Mouse (Mus musculus): ENCODE measurements around the gene Cotl1. TPM values are rescaled to one million over a fixed set of nuclear protein-coding genes. Genes with fewer than 3 reads are reported as not detected.

Cotl1 gene
- polyA plus RNA-seq, 1 experiment from 2014 or later, result 407 TPM

DNA sequence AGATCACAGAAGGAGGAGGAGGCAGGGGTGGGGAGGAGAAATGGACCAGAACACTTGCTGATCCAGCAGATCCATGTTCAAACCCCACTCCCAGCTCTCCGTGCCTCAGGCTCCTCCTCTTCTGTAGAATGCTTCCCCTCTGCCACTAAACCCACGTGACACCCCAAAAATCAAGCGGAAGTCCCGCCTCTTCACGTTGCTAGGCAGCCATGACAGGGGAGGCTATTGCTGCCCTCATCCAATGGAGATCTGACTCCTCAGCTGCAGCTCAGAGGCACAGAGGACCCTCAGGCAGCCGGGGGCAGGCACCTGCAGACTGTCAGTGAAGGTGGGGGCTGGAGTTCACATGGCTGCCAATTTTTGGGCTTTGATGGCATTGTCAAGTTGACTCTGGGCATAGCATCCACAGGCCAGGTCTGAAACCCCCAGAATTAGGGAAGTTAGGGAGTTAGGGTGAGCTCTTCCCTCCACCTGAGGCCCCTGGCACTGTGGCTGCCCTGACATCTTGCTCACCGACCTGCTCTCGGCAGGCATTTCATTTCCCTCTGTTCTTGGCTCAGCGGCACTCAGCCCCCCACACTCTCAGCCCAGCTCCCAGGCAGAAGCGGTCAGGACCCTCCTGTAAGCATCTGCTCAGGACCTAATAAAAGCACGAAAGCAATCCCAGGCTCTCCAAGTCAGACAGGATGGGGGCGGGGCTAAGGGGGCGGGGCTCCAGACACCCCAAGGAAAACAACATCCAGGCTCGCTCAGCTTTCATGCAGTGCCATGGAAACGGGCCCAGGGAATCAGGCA, 42.0 kb downstream of the Cotl1 start:
- no peaks in the 10 kb centered on the region for H3K36me3 ChIP-seq (ENCODE audit: inconsistent target)
- H3K79me2 ChIP-seq (ENCODE audit: inconsistent target), result no peaks in the 10 kb centered on the region
- H3K4me3 ChIP-seq (ENCODE audit: inconsistent target), result no peak overlapping the region
- 4% methylated on average over 15 of the region's 15 CpGs for WGBS (ENCODE audit: missing documents)
- H3K27ac ChIP-seq, result no peak overlapping the region

DNA sequence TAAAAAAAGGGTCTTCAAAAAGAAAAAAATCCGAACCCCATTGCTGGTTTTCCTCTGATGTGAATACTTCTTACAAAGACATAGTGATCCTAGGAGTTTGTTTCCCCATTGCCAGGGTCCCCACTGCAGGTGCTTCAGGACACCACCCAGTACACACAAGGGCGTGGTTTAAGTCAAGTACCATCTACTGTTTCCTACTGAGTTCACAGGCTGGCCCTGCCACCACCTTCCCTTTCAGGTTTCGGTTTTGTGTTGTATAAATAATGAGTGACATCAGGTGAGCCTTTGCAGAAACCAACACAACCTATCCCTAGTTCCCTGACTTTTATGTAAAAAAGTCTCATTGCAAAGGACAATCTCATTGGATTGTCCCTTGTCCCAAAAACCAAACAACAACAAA, 44.7 kb downstream of the Cotl1 start:
- H3K4me3 ChIP-seq (ENCODE audit: inconsistent target), result no peak overlapping the region
- H3K27ac ChIP-seq, result no peak overlapping the region
- WGBS (ENCODE audit: missing documents), result 77% methylated on average over 3 of the region's 3 CpGs
- H3K36me3 ChIP-seq (ENCODE audit: inconsistent target), result no peaks in the 10 kb centered on the region
- no peaks in the 10 kb centered on the region for H3K79me2 ChIP-seq (ENCODE audit: inconsistent target)

DNA sequence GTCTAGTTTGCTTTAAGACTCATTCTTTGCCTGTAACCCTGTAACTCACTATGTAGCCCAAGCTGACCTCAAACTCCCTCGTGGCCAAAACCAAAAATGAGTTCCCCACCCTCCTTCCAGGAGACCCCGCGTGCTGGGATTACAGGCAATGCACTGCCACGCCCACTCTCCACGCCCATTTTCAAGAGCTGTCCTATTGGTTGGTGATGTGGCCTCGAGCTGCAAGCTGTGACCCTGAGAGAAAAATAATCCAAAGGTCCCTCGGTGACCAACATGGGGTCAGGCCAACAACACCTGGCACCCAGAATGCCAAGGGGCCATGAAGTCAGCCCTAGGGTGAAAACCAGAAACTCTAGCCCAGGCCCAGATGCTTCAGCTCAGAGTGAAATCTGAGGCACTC, 45.7 kb downstream of the Cotl1 start:
- Histone ChIP-seq H3K4me3 (ENCODE audit: inconsistent target) (no peak overlapping the region), H3K79me2 (ENCODE audit: inconsistent target) (no peaks in the 10 kb centered on the region), H3K27ac (no peak overlapping the region), H3K36me3 (ENCODE audit: inconsistent target) (no peaks in the 10 kb centered on the region)
- 85% methylated on average over 7 of the region's 7 CpGs for WGBS (ENCODE audit: missing documents)

DNA sequence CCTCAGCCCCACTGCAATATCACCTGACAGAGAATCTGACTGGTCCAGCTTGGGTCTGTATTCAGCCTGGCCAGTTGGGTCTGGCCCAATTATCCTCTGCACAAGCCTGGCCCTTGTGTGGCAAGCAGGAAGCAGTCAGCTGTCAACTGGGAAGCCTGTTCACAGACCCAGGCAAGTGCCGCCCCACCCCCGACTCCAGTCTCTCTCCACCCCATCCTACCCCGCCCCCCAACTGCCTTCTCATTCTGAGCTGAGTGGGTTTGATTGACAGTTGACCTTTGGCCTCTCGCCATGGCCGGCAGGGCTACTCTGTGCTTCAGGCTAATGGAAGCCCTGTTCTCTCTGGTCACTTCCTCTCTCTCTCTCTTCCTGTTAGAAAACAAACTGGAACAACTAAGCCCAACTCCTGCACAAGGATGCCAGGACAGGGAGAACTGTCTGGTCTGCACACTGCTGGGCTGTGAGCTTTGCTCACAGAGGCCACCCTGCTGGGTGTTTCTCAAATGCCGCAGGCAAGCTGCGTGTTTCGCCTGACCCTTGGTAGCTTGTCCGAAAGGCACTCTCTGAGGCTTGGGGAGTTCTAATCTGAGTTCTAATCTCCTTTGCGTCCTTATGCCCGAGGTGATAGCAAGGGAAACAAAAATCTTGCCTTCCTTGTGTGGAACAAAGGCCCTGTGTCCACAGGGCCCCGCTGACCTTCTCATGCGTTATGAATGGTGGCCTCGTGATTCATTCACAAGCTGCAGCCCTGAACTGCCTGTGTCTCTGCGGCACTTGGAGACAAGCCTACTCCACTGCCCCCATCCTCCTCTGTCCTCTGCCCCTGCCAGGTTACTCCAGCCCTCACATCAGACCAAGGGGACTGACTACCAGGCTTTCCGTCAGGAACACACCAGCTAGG, 48.3 kb downstream of the Cotl1 start:
- Histone ChIP-seq H3K27ac (0 out of 2 replicates have a peak overlapping the region, but pooled peaks have one; percentile 12), H3K36me3 (ENCODE audit: inconsistent target) (no peaks in the 10 kb centered on the region), H3K79me2 (ENCODE audit: inconsistent target) (no peaks in the 10 kb centered on the region), H3K4me3 (ENCODE audit: inconsistent target) (no peak overlapping the region)
- 73% methylated on average over 16 of the region's 16 CpGs for WGBS (ENCODE audit: missing documents)

DNA sequence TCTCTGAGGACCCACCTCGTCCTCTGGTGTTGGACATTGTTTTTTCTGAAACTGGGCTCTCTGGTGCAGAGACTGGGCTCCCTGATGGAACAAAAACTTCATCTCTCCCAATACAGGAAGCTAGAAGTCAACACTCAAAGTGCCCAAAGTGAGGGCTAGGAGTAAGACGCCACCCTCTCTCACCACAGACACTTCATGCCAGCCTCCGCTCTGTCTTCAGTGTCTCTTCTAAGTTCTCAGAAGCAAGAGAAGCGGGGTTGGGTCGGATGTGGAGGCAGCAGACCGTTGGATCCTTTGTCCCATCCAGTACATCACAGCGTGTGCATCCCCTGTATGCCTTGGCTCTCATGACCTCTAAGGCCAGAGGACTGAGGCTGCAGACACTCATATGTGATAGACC, 50.8 kb downstream of the Cotl1 start:
- Histone ChIP-seq H3K79me2 (ENCODE audit: inconsistent target) (no peaks in the 10 kb centered on the region), H3K27ac (no peak overlapping the region), H3K4me3 (ENCODE audit: inconsistent target) (no peak overlapping the region), H3K36me3 (ENCODE audit: inconsistent target) (no peaks in the 10 kb centered on the region)
- 91% methylated on average over 7 of the region's 7 CpGs for WGBS (ENCODE audit: missing documents)

DNA sequence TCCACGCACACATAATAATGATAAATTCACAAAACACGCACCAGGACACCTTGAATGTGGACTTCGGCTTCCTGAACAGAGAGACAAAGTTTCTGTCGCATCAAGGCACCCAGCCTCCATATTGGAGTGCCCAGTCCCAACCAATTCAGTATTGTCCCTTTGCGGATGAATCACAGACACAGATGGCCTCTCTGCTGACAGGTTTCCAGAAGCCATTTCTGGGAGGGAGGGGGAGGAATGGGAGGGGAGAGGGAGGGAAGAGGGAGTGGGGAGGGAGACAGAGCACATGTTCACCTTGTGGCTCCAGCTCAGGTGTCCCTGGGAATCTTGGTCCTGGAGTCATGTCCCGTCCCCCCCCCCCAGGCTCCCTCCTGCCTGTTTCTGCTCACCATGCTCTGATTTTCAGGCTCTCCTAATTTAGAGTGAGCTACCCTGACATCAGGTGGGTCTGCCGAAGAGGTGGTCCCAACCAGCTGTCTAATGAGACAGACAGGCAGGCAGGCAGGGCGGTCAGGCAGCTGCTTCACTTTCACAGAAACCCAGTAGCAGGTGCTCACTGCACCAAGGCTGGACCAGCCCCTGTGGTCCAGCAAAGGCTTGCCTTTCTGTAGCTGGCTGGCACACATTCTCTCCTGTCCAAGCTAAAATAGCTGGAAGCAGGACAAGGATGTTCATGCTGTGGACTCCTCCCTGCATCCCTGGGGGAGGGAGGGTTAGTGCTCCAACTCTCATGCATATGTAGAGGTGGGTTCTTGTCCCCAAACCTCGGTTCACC, 51.5 kb downstream of the Cotl1 start:
- no peaks in the 10 kb centered on the region for H3K79me2 ChIP-seq (ENCODE audit: inconsistent target)
- no peak overlapping the region for H3K4me3 ChIP-seq (ENCODE audit: inconsistent target)
- no peak overlapping the region for H3K27ac ChIP-seq
- no peaks in the 10 kb centered on the region for H3K36me3 ChIP-seq (ENCODE audit: inconsistent target)
- WGBS (ENCODE audit: missing documents), result 90% methylated on average over 8 of the region's 9 CpGs

DNA sequence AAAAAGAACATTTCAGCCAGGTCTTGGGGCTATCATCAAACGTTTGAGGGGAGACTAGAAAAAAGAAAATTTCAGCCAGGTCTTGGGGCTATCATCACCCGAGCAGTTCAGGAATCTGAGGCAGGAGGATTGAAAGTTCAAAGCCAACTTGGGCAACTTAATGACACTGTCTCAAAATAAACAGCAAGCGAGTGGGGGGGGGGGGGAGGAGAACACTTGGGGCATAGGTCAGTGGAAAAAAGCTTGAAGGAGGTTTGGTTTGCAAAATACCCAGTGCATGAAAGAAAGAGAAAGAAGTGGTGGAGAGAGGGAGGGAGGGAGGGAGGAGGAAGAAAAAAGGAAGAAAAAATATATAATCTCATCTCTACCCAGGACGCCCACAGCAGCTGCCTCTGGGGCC, 53.0 kb downstream of the Cotl1 start:
- Histone ChIP-seq H3K27ac (no peak overlapping the region), H3K4me3 (ENCODE audit: inconsistent target) (no peak overlapping the region), H3K36me3 (ENCODE audit: inconsistent target) (no peaks in the 10 kb centered on the region), H3K79me2 (ENCODE audit: inconsistent target) (no peaks in the 10 kb centered on the region)
- 67% methylated on average over 4 of the region's 4 CpGs for WGBS (ENCODE audit: missing documents)

DNA sequence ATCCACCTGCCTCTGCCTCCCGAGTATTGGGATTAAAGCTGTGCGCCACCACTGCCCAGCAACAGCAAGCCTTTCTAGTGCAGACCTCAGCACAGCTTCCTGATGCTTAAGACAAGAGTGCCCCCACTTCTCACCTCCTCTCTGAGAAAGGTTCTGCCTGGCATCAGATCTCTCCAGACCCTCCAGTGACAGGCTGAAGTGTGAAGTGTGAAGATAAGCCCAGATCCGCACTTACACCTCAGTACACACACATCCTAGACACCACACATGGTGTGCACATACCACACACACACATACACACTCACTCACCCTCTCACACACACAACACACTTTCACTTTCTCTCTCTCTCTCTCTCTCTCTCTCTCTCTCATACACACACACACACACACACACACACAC, 53.5 kb downstream of the Cotl1 start:
- Histone ChIP-seq H3K4me3 (ENCODE audit: inconsistent target) (no peak overlapping the region), H3K79me2 (ENCODE audit: inconsistent target) (no peaks in the 10 kb centered on the region), H3K36me3 (ENCODE audit: inconsistent target) (no peaks in the 10 kb centered on the region), H3K27ac (no peak overlapping the region)
- WGBS (ENCODE audit: missing documents), result 95% methylated on average over 3 of the region's 3 CpGs

DNA sequence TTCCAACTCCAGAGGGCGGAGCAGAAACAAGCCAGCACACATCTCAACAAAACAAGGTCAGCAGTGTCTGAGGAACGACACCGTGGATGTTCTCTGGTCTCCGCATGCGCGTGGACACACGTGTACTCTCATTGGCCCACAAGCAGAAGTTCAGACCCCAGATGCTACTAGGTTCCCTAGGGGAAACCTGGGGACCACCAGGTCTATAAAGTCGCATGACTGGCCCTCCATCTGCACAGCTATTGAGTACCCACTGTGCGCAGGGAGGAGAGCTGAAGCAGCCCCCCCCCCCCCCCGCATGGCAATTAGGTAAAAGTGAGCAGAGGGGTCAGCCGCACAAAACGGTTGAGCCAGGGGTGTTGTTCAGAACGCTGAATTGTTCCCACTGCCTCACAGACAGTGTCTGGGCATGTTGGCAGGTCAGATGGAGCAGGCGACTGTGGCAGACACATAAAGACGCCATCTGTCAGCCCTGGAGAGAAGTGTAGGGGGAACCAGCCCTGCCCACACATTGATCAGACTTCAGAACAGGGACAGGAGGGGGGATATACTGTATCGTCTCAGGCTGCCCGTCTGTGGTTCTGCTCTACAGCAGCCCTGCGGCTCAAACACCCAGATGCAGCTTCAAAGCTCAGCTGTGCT, 54.5 kb downstream of the Cotl1 start:
- no peaks in the 10 kb centered on the region for H3K79me2 ChIP-seq (ENCODE audit: inconsistent target)
- no peaks in the 10 kb centered on the region for H3K36me3 ChIP-seq (ENCODE audit: inconsistent target)
- no peak overlapping the region for H3K27ac ChIP-seq
- 84% methylated on average over 17 of the region's 18 CpGs for WGBS (ENCODE audit: missing documents)
- no peak overlapping the region for H3K4me3 ChIP-seq (ENCODE audit: inconsistent target)

DNA sequence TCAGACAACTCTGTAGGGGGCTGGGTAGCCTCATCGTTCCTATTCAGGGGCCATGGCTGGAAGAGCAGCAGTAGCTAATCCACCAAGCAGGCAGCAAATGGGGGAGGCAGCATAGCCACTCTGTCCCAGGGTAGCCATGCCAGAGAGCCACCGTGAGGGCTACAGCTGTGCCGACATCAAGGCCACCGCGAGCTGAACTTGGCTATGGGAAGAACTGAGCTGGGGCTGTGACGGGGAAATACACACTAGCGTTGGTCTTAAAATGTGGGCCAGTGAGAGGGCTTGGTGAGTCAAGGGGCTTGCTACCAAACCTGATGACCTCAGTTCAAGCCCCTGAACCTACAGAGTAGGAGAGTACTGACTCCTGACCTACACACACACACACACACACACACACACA, 55.7 kb downstream of the Cotl1 start:
- no peak overlapping the region for H3K27ac ChIP-seq
- no peaks in the 10 kb centered on the region for H3K79me2 ChIP-seq (ENCODE audit: inconsistent target)
- H3K4me3 ChIP-seq (ENCODE audit: inconsistent target), result no peak overlapping the region
- WGBS (ENCODE audit: missing documents), result 88% methylated on average over 6 of the region's 7 CpGs
- no peaks in the 10 kb centered on the region for H3K36me3 ChIP-seq (ENCODE audit: inconsistent target)

DNA sequence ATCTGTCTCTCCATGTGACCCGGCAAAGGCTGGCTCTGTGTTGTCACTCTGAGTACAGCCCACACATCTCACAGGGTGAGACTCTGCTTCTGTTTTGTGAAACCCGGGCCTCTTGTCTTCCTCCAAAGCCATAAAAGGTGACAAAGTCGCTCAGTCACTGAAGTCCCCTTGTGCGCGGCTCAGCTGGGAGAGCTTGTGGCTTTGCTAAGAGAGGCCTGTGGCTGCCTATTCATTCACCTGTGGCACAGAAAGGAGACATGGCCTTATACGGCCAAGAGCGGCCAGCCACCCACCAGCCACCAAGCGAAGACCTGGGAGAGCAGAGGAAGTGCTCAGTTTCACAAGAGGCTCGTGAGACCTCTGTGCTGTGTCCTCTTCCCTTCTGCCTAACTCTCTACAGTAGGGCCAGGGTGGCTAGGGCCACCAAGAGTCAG, 56.2 kb downstream of the Cotl1 start:
- Histone ChIP-seq H3K36me3 (ENCODE audit: inconsistent target) (no peaks in the 10 kb centered on the region), H3K79me2 (ENCODE audit: inconsistent target) (no peaks in the 10 kb centered on the region), H3K27ac (0 out of 2 replicates have a peak overlapping the region, but pooled peaks have one; percentile 1), H3K4me3 (ENCODE audit: inconsistent target) (no peak overlapping the region)
- 9% methylated on average over 9 of the region's 9 CpGs for WGBS (ENCODE audit: missing documents)

DNA sequence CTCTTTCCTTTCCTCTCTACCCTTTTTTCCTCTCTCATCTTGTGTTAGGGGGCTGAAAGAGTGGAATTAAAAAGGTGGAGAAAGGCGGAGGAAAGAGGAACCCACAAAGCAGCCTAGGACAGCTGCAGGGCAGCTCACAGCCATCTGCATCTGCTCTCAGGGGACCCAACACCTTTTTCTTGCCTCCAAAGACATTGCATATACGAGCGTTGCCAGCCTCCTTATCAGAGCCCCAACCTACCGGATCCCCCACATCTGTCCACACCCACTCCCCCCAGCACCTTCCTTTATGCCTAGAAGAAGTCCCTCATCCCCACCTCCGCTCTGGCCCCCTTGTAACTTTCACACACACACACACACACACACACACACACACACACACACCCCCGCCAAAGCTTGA, 56.8 kb downstream of the Cotl1 start:
- no peak overlapping the region for H3K4me3 ChIP-seq (ENCODE audit: inconsistent target)
- H3K36me3 ChIP-seq (ENCODE audit: inconsistent target), result no peaks in the 10 kb centered on the region
- no peak overlapping the region for H3K27ac ChIP-seq
- H3K79me2 ChIP-seq (ENCODE audit: inconsistent target), result no peaks in the 10 kb centered on the region
- 77% methylated on average over 5 of the region's 6 CpGs for WGBS (ENCODE audit: missing documents)

DNA sequence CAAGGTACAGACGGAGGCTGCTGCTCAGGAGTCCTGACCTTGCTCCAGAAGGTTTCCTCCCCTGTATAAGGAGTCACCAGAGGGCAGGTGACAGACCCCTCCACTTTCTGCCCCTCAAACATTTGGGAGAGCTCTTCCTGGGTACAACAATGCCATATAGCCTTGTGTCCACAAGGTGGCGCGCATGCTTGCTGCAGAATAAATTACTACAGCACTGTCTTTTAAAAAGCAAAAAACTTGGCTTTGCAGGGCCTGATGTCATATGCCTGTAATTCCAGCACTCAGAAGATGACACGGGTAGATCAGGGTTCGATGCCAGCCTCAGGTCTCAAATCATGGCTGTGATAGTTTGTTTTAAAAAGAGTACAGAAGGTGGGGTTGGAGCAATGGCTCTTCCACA, 57.6 kb downstream of the Cotl1 start:
- Histone ChIP-seq H3K4me3 (ENCODE audit: inconsistent target) (no peak overlapping the region), H3K79me2 (ENCODE audit: inconsistent target) (peaks cover 3% of the 10 kb centered on the region; the same call in 1 of the 2 replicates), H3K36me3 (ENCODE audit: inconsistent target) (no peaks in the 10 kb centered on the region), H3K27ac (no peak overlapping the region)
- WGBS (ENCODE audit: missing documents), result 6% methylated on average over 5 of the region's 5 CpGs

All from macrophage (primary cell).